Mouse (Mus musculus): ENCODE measurements around the gene Slc16a3.

Gene Slc16a3

GRCm38 (mm10) chr11:120948861-120949851, 876 bp downstream of the Slc16a3 start:
- DNase-seq = peak; percentile 47

- no peak for DNase-seq
Measured at GRCm38 (mm10) chr11:120949863-120950262, 1.6 kb downstream of the Slc16a3 start.

GRCm38 (mm10) chr11:120950281-120951202, 2.3 kb downstream of the Slc16a3 start:
- DNase-seq = peak; percentile 95

- no peak for DNase-seq
Measured at GRCm38 (mm10) chr11:120951237-120951636, 3.0 kb downstream of the Slc16a3 start.

- no peak for DNase-seq
Measured at GRCm38 (mm10) chr11:120951731-120952730, 3.8 kb downstream of the Slc16a3 start.

GRCm38 (mm10) chr11:120954936-120955335, 6.7 kb downstream of the Slc16a3 start:
- peak; percentile 43 for DNase-seq

GRCm38 (mm10) chr11:120955701-120956100, 7.4 kb downstream of the Slc16a3 start:
- no peak for DNase-seq

- DNase-seq = no peak
Measured at GRCm38 (mm10) chr11:120957052-120957451, 8.8 kb downstream of the Slc16a3 start.

- DNase-seq = peak; percentile 64
Measured at GRCm38 (mm10) chr11:120957731-120958257, 9.5 kb downstream of the Slc16a3 start.

- DNase-seq = no peak
Measured at GRCm38 (mm10) chr11:120959066-120959465, 10.8 kb downstream of the Slc16a3 start.

GRCm38 (mm10) chr11:120959564-120959963, 11.3 kb downstream of the Slc16a3 start:
- no peak for DNase-seq

- DNase-seq = no peak
Measured at GRCm38 (mm10) chr11:120960248-120960647, 12.0 kb downstream of the Slc16a3 start.

GRCm38 (mm10) chr11:120961594-120961993, 13.3 kb downstream of the Slc16a3 start:
- DNase-seq = no peak

GRCm38 (mm10) chr11:120962050-120962771, 13.9 kb downstream of the Slc16a3 start:
- DNase-seq = no peak

- no peak for DNase-seq
Measured at GRCm38 (mm10) chr11:120962909-120963308, 14.6 kb downstream of the Slc16a3 start.

GRCm38 (mm10) chr11:120964195-120965157, 16.2 kb downstream of the Slc16a3 start:
- DNase-seq = no peak

GRCm38 (mm10) chr11:120965587-120965986, 17.3 kb downstream of the Slc16a3 start:
- DNase-seq = no peak

GRCm38 (mm10) chr11:120969742-120970141, 21.5 kb downstream of the Slc16a3 start:
- no peak for DNase-seq

- no peak for DNase-seq
Measured at GRCm38 (mm10) chr11:120971237-120971636, 23.0 kb downstream of the Slc16a3 start.

- DNase-seq = no peak
Measured at GRCm38 (mm10) chr11:120973318-120973717, 25.0 kb downstream of the Slc16a3 start.
